Mouse (Mus musculus): ENCODE measurements around the gene Tmem229b. TPM values are rescaled to one million over a fixed set of nuclear protein-coding genes. Genes with fewer than 3 reads are reported as not detected.
A peak's percentile ranks its signal among the peaks of the same experiment; 100 is the strongest.

Tmem229b gene
- polyA plus RNA-seq, 1 experiment from 2014 or later: 71.2 TPM

DNA sequence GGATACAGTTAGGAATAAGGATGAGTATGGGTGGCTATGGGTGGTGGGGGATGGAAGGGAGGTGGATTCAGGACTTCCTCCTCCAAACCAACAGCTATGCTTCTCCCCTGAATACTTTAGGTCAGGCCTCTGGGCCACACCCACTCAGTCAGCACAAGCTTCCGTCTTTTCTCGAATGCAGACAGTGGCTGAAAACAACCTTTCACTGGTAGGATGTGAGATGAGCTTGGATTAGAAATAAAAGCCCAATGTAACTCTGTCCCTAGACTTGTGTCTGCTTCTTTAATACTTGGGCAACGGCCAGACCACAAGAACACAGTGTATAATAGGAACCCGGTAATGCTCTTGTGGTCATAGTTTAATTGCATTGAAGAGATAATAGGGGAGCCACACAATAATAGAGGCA, 10.6 kb upstream of the Tmem229b start:
- 55% methylated on average over 4 of the region's 4 CpGs for whole genome bisulfite sequencing
- H3K4me3 ChIP-seq (ENCODE audit: low read length): no peak overlapping the region
- no peak for ATAC-seq
- H3K9me3 ChIP-seq (ENCODE audit: control insufficient read depth, low read length): no peaks in the 10 kb centered on the region
- no peak overlapping the region for H3K27ac ChIP-seq (ENCODE audit: low read depth, low read length)
- no peaks in the 10 kb centered on the region for H3K27me3 ChIP-seq (replicated peaks; ENCODE audit: control insufficient read depth, insufficient read depth, low read length)
- H3K4me2 ChIP-seq (ENCODE audit: low read length): no peak overlapping the region
- no peaks in the 10 kb centered on the region for H3K4me1 ChIP-seq (ENCODE audit: control insufficient read depth, insufficient read depth, low read depth, low read length)
- no peak overlapping the region for H3K9ac ChIP-seq (ENCODE audit: low read depth, low read length)
- H3K36me3 ChIP-seq (ENCODE audit: control insufficient read depth, insufficient read depth, low read length): no peaks in the 10 kb centered on the region

DNA sequence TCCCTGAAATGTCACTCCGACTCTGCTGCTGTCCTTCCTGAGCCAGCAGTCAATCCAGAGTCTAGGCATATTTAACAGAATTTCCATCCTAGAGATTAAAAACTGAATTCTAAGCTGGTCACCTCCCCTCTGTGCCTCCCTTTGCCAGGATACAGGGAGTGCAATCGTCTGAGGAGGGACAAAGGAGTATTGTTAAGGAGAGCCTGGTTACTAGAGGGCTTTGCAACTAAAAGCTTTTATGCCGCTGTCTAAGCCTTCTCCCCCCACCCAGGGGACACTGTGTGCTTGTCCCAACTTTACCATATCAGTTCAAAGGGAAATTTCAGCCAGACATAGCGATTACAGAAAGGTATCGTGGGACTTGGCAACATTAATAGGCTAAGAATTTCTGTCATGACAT, 8.7 kb upstream of the Tmem229b start:
- no peaks in the 10 kb centered on the region for H3K9me3 ChIP-seq (ENCODE audit: control insufficient read depth, low read length)
- no peak overlapping the region for H3K27ac ChIP-seq (ENCODE audit: low read depth, low read length)
- H3K4me1 ChIP-seq (ENCODE audit: control insufficient read depth, insufficient read depth, low read depth, low read length): no peaks in the 10 kb centered on the region
- no peak overlapping the region for H3K4me3 ChIP-seq (ENCODE audit: low read length)
- ATAC-seq: no peak
- H3K4me2 ChIP-seq (ENCODE audit: low read length): no peak overlapping the region
- WGBS: 14% methylated on average over 5 of the region's 5 CpGs
- no peaks in the 10 kb centered on the region for H3K36me3 ChIP-seq (ENCODE audit: control insufficient read depth, insufficient read depth, low read length)
- no peaks in the 10 kb centered on the region for H3K27me3 ChIP-seq (replicated peaks; ENCODE audit: control insufficient read depth, insufficient read depth, low read length)
- H3K9ac ChIP-seq (ENCODE audit: low read depth, low read length): no peak overlapping the region

DNA sequence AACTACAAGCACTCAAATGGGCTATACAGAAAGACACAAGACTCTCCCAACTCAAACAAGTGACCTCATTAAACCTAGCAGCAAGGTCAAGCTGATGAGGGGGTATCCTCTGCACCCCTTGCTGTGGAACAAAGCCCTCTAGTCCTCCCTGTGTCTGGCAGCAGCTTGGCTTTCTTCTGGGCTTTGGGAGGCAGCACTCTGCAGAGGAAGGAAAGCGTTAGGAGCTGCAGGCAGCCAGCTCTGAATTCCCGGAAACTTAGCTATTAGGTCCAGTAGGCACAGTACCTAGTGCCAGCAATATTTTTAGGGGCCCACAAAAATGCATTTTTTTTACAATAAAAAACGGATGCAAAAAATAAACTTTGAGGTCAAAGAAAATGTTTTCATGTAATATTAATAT, 3.1 kb upstream of the Tmem229b start:
- H3K9ac ChIP-seq (ENCODE audit: low read depth, low read length): no peak overlapping the region
- no peak for ATAC-seq
- H3K9me3 ChIP-seq (ENCODE audit: control insufficient read depth, low read length): no peaks in the 10 kb centered on the region
- H3K27me3 ChIP-seq (replicated peaks; ENCODE audit: control insufficient read depth, insufficient read depth, low read length): no peaks in the 10 kb centered on the region
- no peak overlapping the region for H3K27ac ChIP-seq (ENCODE audit: low read depth, low read length)
- H3K4me2 ChIP-seq (ENCODE audit: low read length): no peak overlapping the region
- no peak overlapping the region for H3K4me3 ChIP-seq (ENCODE audit: low read length)
- WGBS: 53% methylated on average over 3 of the region's 3 CpGs
- H3K36me3 ChIP-seq (ENCODE audit: control insufficient read depth, insufficient read depth, low read length): no peaks in the 10 kb centered on the region
- H3K4me1 ChIP-seq (ENCODE audit: control insufficient read depth, insufficient read depth, low read depth, low read length): peaks cover 7% of the 10 kb centered on the region

DNA sequence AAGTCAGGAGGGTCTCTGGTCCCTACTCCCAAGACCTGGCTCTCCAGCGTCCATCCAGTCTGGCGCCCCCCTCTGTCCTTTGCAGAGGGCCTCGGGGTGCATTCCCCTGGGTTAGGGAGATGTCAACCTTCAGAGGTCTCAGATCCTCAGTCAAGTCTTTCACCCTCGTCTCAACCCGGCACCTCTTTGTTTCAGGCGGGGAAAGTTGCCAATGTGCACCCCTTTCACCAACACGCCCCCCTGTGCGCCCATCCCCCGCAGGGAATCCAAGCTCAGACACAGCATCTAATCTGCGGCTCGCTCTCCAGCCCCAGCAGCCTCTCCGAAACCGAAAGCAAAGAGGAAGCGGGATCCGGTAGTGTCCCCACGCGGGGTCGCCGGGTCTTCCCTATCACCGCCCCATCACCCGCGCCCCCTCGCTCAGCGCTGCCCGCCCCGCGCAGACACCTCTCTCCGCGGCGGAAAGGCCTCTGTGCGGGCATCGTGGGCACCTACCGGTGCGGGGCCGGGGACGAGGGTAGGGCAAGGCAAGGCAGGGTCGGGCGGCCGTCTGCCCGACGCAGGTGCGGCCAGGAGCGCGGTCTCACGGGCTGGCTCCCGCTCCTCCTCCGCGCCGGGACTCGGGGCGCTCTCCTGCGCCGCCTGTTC, 825 bp downstream of the Tmem229b start:
- Histone ChIP-seq H3K4me3 (ENCODE audit: low read length) (peak overlapping the region; percentile 97), H3K27me3 (replicated peaks; ENCODE audit: control insufficient read depth, insufficient read depth, low read length) (no peaks in the 10 kb centered on the region), H3K9ac (ENCODE audit: low read depth, low read length) (peak overlapping the region; percentile 99), H3K4me2 (ENCODE audit: low read length) (peak overlapping the region; percentile 95), H3K4me1 (ENCODE audit: control insufficient read depth, insufficient read depth, low read depth, low read length) (peaks cover 10% of the 10 kb centered on the region), H3K27ac (ENCODE audit: low read depth, low read length) (peak overlapping the region; percentile 87), H3K9me3 (ENCODE audit: control insufficient read depth, low read length) (no peaks in the 10 kb centered on the region), H3K36me3 (ENCODE audit: control insufficient read depth, insufficient read depth, low read length) (no peaks in the 10 kb centered on the region)
- ATAC-seq: peak; percentile 82
- WGBS: under 1% methylated on average over 34 of the region's 53 CpGs

DNA sequence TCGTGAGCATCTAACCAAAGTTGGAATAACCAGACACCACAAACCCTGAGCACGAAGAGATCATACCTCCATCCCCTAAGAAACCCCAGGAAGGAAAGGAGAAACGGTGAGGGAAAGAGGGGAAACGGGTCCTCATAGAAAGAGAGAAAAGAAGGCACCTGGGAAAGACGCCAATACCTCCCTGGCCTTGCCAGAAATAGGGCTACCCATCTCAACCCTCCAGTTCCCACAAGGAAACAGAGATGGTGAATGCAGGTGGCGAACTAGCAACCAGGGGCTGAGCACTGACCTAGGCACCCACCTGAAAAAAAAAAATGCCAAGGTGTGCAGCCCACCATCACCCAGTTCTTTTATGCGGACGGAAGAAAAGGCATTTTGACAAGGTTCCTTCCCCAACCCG, 1.4 kb downstream of the Tmem229b start:
- WGBS: 28% methylated on average over 9 of the region's 9 CpGs
- Histone ChIP-seq H3K4me1 (ENCODE audit: control insufficient read depth, insufficient read depth, low read depth, low read length) (peaks cover 10% of the 10 kb centered on the region), H3K27ac (ENCODE audit: low read depth, low read length) (no peak overlapping the region), H3K36me3 (ENCODE audit: control insufficient read depth, insufficient read depth, low read length) (no peaks in the 10 kb centered on the region), H3K4me2 (ENCODE audit: low read length) (peak overlapping the region; percentile 95), H3K9me3 (ENCODE audit: control insufficient read depth, low read length) (no peaks in the 10 kb centered on the region), H3K4me3 (ENCODE audit: low read length) (peak overlapping the region; percentile 97), H3K9ac (ENCODE audit: low read depth, low read length) (peak overlapping the region; percentile 99), H3K27me3 (replicated peaks; ENCODE audit: control insufficient read depth, insufficient read depth, low read length) (no peaks in the 10 kb centered on the region)
- no peak for ATAC-seq

DNA sequence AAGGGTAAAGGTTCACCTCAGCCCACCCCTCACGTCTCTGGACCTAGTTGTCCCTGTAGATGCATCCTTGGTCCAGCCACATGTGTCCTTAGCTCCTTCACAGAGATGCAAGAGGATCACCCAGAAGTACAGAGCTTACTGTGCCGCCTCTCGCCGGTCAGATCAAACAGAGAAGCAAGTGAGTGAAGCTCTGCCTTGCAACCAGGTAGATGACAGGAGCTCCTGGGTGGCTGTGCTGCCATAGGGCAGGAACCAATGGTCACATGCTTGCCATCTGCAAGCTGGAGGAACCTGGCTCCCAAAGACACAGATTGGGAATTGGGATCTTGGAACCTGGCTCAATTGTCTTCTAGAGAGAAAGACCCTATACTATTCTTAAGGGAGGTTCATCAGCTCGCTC, 2.0 kb downstream of the Tmem229b start:
- Histone ChIP-seq H3K4me2 (ENCODE audit: low read length) (peak overlapping the region; percentile 95), H3K27ac (ENCODE audit: low read depth, low read length) (no peak overlapping the region), H3K9me3 (ENCODE audit: control insufficient read depth, low read length) (no peaks in the 10 kb centered on the region), H3K36me3 (ENCODE audit: control insufficient read depth, insufficient read depth, low read length) (no peaks in the 10 kb centered on the region), H3K27me3 (replicated peaks; ENCODE audit: control insufficient read depth, insufficient read depth, low read length) (no peaks in the 10 kb centered on the region), H3K9ac (ENCODE audit: low read depth, low read length) (no peak overlapping the region), H3K4me1 (ENCODE audit: control insufficient read depth, insufficient read depth, low read depth, low read length) (peaks cover 10% of the 10 kb centered on the region), H3K4me3 (ENCODE audit: low read length) (no peak overlapping the region)
- ATAC-seq: no peak
- 90% methylated on average over 5 of the region's 5 CpGs for WGBS

DNA sequence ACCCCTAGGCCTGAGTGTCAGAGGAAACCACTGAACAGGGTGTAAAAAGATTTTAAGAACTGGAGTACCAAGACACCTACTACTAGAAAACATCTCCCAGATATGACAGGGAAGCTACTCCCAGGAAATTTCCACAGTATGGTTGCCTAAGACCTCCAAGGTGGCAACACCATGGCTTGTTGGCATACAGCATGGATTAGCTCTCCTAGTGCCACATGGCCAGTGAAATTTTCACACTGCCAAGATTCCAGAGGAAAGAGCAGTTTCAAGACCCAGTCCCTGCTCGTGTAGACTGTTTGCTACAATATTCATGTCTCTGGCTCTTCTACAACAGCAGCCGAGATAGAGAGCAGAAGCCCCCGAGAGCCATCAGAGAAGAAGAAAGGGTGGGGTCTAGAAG, 4.4 kb downstream of the Tmem229b start:
- peaks cover 10% of the 10 kb centered on the region for H3K4me1 ChIP-seq (ENCODE audit: control insufficient read depth, insufficient read depth, low read depth, low read length)
- no peak overlapping the region for H3K4me2 ChIP-seq (ENCODE audit: low read length)
- 91% methylated on average over 3 of the region's 3 CpGs for WGBS
- no peak overlapping the region for H3K27ac ChIP-seq (ENCODE audit: low read depth, low read length)
- no peak overlapping the region for H3K9ac ChIP-seq (ENCODE audit: low read depth, low read length)
- H3K9me3 ChIP-seq (ENCODE audit: control insufficient read depth, low read length): no peaks in the 10 kb centered on the region
- no peaks in the 10 kb centered on the region for H3K27me3 ChIP-seq (replicated peaks; ENCODE audit: control insufficient read depth, insufficient read depth, low read length)
- H3K4me3 ChIP-seq (ENCODE audit: low read length): no peak overlapping the region
- ATAC-seq: no peak
- no peaks in the 10 kb centered on the region for H3K36me3 ChIP-seq (ENCODE audit: control insufficient read depth, insufficient read depth, low read length)

DNA sequence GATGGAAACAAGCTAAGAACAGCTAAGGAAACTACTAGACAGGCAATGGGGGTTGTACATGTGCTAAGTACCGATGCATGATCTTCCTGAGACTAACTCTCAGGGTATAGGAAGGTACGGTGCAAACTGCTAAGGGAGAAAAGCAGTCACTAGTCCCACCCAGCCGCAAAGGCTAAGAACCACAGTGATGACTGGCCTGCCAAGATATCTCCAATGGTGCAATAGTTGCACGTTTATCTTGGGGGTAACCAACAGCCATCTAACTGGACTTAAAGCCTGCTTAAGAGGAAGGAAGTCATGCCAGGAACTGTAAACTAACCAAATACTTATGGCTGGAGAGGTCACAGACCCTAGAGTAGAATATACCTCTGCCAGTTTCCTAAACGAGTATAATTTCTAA, 5.0 kb downstream of the Tmem229b start:
- Histone ChIP-seq H3K36me3 (ENCODE audit: control insufficient read depth, insufficient read depth, low read length) (no peaks in the 10 kb centered on the region), H3K9ac (ENCODE audit: low read depth, low read length) (no peak overlapping the region)

DNA sequence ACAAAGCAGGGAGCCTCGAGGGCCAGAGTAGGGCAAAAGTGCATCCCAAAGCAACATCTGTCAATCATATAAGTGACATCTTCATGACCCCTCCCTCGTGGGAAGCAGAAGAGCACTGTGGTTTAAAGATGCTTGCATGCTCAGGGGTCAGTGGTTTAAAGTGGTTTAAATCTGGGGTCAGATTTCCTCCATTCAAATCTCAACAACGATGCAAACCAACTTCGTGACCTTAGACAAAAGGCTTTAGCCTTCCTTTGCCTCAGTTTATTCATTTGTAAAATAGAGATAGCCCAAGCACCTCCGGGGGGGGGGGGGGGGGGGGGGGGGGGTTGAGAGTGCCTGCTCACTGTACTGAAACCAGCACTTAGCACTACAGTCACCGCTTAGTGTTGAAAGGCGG, 10.7 kb downstream of the Tmem229b start:
- H3K9me3 ChIP-seq (ENCODE audit: control insufficient read depth, low read length): no peaks in the 10 kb centered on the region
- H3K4me2 ChIP-seq (ENCODE audit: low read length): no peak overlapping the region
- H3K4me1 ChIP-seq (ENCODE audit: control insufficient read depth, insufficient read depth, low read depth, low read length): no peaks in the 10 kb centered on the region
- H3K27me3 ChIP-seq (replicated peaks; ENCODE audit: control insufficient read depth, insufficient read depth, low read length): no peaks in the 10 kb centered on the region
- no peak overlapping the region for H3K4me3 ChIP-seq (ENCODE audit: low read length)
- no peak for ATAC-seq
- no peak overlapping the region for H3K9ac ChIP-seq (ENCODE audit: low read depth, low read length)
- 14% methylated on average over 6 of the region's 7 CpGs for WGBS
- no peaks in the 10 kb centered on the region for H3K36me3 ChIP-seq (ENCODE audit: control insufficient read depth, insufficient read depth, low read length)
- H3K27ac ChIP-seq (ENCODE audit: low read depth, low read length): no peak overlapping the region

More for the DNA sequence above, 5.0 kb downstream of the Tmem229b start:
- no peak overlapping the region for H3K27ac ChIP-seq (ENCODE audit: low read depth, low read length)
- H3K4me3 ChIP-seq (ENCODE audit: low read length): no peak overlapping the region
- 87% methylated on average over 5 of the region's 5 CpGs for WGBS
- no peaks in the 10 kb centered on the region for H3K9me3 ChIP-seq (ENCODE audit: control insufficient read depth, low read length)
- no peaks in the 10 kb centered on the region for H3K27me3 ChIP-seq (replicated peaks; ENCODE audit: control insufficient read depth, insufficient read depth, low read length)
- H3K4me1 ChIP-seq (ENCODE audit: control insufficient read depth, insufficient read depth, low read depth, low read length): peaks cover 10% of the 10 kb centered on the region
- no peak for ATAC-seq
- H3K4me2 ChIP-seq (ENCODE audit: low read length): no peak overlapping the region

DNA sequence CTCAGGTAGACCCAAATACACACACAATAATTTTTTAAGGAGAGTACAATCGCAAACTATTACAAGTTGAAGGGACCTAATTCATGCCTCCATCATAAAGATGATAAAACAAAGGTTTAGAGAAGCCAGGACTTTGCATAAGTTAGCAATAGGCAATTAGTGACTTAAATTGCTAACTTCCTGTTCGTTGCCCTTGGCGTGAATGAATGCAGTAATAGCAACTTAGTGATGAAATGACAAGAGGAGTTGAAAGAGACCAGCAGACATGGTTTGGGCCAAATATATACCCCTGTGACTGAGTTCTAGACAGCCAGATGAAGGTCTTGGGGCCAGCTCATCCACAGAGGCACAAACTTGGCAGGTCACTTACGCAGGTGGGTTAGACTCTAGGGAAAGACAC, 11.2 kb downstream of the Tmem229b start:
- WGBS: 73% methylated on average over 4 of the region's 4 CpGs
- ATAC-seq: no peak
- Histone ChIP-seq H3K27ac (ENCODE audit: low read depth, low read length) (no peak overlapping the region), H3K9ac (ENCODE audit: low read depth, low read length) (no peak overlapping the region), H3K9me3 (ENCODE audit: control insufficient read depth, low read length) (no peaks in the 10 kb centered on the region), H3K4me2 (ENCODE audit: low read length) (no peak overlapping the region), H3K4me1 (ENCODE audit: control insufficient read depth, insufficient read depth, low read depth, low read length) (no peaks in the 10 kb centered on the region), H3K27me3 (replicated peaks; ENCODE audit: control insufficient read depth, insufficient read depth, low read length) (no peaks in the 10 kb centered on the region), H3K4me3 (ENCODE audit: low read length) (no peak overlapping the region), H3K36me3 (ENCODE audit: control insufficient read depth, insufficient read depth, low read length) (no peaks in the 10 kb centered on the region)

Measured in hindbrain, embryonic 16.5 days (tissue).